Mouse (Mus musculus) stomach, embryonic 14.5 days (tissue): Measurements from ENCODE around the gene Klf15. TPM values are rescaled to one million over a fixed set of nuclear protein-coding genes. Genes with fewer than 3 reads are reported as not detected.

Source experiments
- ATAC-seq: fragments of 200-750 bp; cut with Nextera tagmentation; 2 replicates; pipeline ENCODE4 v1.8.0; 2017; ENCODE audit warnings: low read depth, moderate TSS enrichment; ENCODE audit not compliant: insufficient number of reproducible peaks, insufficient read depth, low FRiP score
- H3K27ac ChIP-seq: fragments of 300-500 bp; sonication (generic); 2 replicates; pipeline ENCODE4 v1.5.1; 2014; ENCODE audit warnings: mild to moderate bottlenecking, low read length, moderate library complexity, mixed read lengths
- H3K27me3 ChIP-seq: fragments of 300-500 bp; sonication (generic); 2 replicates; pipeline ENCODE4 v1.6.1; 2014; ENCODE audit warnings: low read length, control low read depth, mixed read lengths; ENCODE audit not compliant: control insufficient read depth, insufficient read depth
- H3K36me3 ChIP-seq: fragments of 300-500 bp; sonication (generic); 2 replicates; pipeline ENCODE4 v1.6.1; 2014; ENCODE audit warnings: mild to moderate bottlenecking, control low read depth, low read length, moderate library complexity, mixed read lengths; ENCODE audit not compliant: control insufficient read depth, insufficient read depth
- H3K4me1 ChIP-seq: fragments of 300-500 bp; sonication (generic); 2 replicates; pipeline ENCODE4 v1.6.1; 2014; ENCODE audit warnings: low read length, control low read depth, mixed read lengths; ENCODE audit not compliant: control insufficient read depth, insufficient read depth
- H3K4me2 ChIP-seq: fragments of 300-500 bp; sonication (generic); replicated peaks from 2 replicates; pipeline ENCODE4 v1.6.1; 2014; ENCODE audit warnings: low read depth, low read length, control low read depth
- H3K4me3 ChIP-seq: fragments of 300-500 bp; sonication (generic); 2 replicates; pipeline ENCODE4 v1.5.1; 2014; ENCODE audit warnings: low read depth, low read length, control low read depth
- H3K9ac ChIP-seq: fragments of 300-500 bp; sonication (generic); replicated peaks from 2 replicates; pipeline ENCODE4 v1.6.1; 2014; ENCODE audit warnings: low read depth, mild to moderate bottlenecking, control low read depth, low read length, moderate library complexity, mixed read lengths
- H3K9me3 ChIP-seq: fragments of 300-500 bp; sonication (generic); 2 replicates; pipeline ENCODE4 v1.6.1; 2016; ENCODE audit warnings: low read depth, low read length, control low read depth; ENCODE audit not compliant: control insufficient read depth
- WGBS: fragments of 180-500 bp; shearing (Covaris S2); extraction: QIAGEN DNeasy Blood & Tissue Kit; methylation state at CpG from one replicate; pipeline ENCODE4 v1.1.7; 2014; 5-methylcytosine and 5-hydroxymethylcytosine counted together
- polyA plus RNA-seq: library from polyadenylated mRNA; unstranded; fragments of >200 nt; fragmentation: Nextera tagmentation; extraction: Ambion mirVana; gene quantifications from 2 replicates; pipeline ENCODE4 v1.2.1, GENCODE M21; 2014

Klf15 gene
- polyA plus RNA-seq, 1 experiment from 2014 or later = 3.8 TPM

GRCm38 (mm10) chr6:90457421-90457820 is 5.0 kb upstream of the Klf15 start:
- Histone ChIP-seq H3K4me1 (no peaks in the 10 kb centered on the region), H3K4me2 (no peak overlapping the region)
- ATAC-seq = no peak

GRCm38 (mm10) chr6:90461181-90461580 is 1.2 kb upstream of the Klf15 start:
- Histone ChIP-seq H3K27ac (no peak overlapping the region), H3K9ac (no peak overlapping the region), H3K9me3 (no peaks in the 10 kb centered on the region), H3K4me2 (no peak overlapping the region), H3K4me3 (no peak overlapping the region), H3K4me1 (peaks cover 13% of the 10 kb centered on the region; the same call in 1 of the 2 replicates), H3K27me3 (peaks cover 14% of the 10 kb centered on the region; the same call in 1 of the 2 replicates), H3K36me3 (no peaks in the 10 kb centered on the region)
- WGBS = 47% methylated on average over 2 of the region's 2 CpGs
- no peak for ATAC-seq

More at GRCm38 (mm10) chr6:90457421-90457820, 5.0 kb upstream of the Klf15 start:
- Histone ChIP-seq H3K36me3 (no peaks in the 10 kb centered on the region), H3K9ac (no peak overlapping the region), H3K4me3 (no peak overlapping the region), H3K27ac (no peak overlapping the region), H3K9me3 (no peaks in the 10 kb centered on the region), H3K27me3 (peaks cover 14% of the 10 kb centered on the region; the same call in 1 of the 2 replicates)
- WGBS = 79% methylated on average over 2 of the region's 2 CpGs

- Histone ChIP-seq H3K9ac (no peak overlapping the region; the same call in 1 of the 2 replicates), H3K4me1 (peaks cover 13% of the 10 kb centered on the region; the same call in 1 of the 2 replicates), H3K27me3 (peaks cover 14% of the 10 kb centered on the region; the same call in 1 of the 2 replicates), H3K9me3 (no peaks in the 10 kb centered on the region), H3K27ac (no peak overlapping the region), H3K4me3 (peak overlapping the region; percentile 59), H3K4me2 (peak overlapping the region; percentile 100), H3K36me3 (no peaks in the 10 kb centered on the region)
- no peak for ATAC-seq
- WGBS = 13% methylated on average over 12 of the region's 12 CpGs
Measured at GRCm38 (mm10) chr6:90461771-90462170, 605 bp upstream of the Klf15 start.

- Histone ChIP-seq H3K9me3 (no peaks in the 10 kb centered on the region), H3K4me1 (peaks cover 13% of the 10 kb centered on the region; the same call in 1 of the 2 replicates), H3K27ac (no peak overlapping the region), H3K9ac (peak overlapping the region; percentile 58), H3K4me2 (peak overlapping the region; percentile 100), H3K27me3 (peaks cover 14% of the 10 kb centered on the region; the same call in 1 of the 2 replicates), H3K4me3 (peak overlapping the region; percentile 59), H3K36me3 (no peaks in the 10 kb centered on the region)
- peak; percentile 7; the same call in 1 of the 2 replicates for ATAC-seq
- WGBS = 0% methylated on average over 38 of the region's 38 CpGs
Measured at GRCm38 (mm10) chr6:90462841-90463227, 458 bp downstream of the Klf15 start.

- Histone ChIP-seq H3K4me3 (peak overlapping the region; percentile 59), H3K9ac (peak overlapping the region; percentile 58), H3K9me3 (no peaks in the 10 kb centered on the region), H3K36me3 (no peaks in the 10 kb centered on the region), H3K27me3 (peaks cover 14% of the 10 kb centered on the region; the same call in 1 of the 2 replicates), H3K4me2 (peak overlapping the region; percentile 100), H3K27ac (peak overlapping the region; percentile 15; the same call in 1 of the 2 replicates), H3K4me1 (peaks cover 13% of the 10 kb centered on the region; the same call in 1 of the 2 replicates)
- peak; percentile 79 for ATAC-seq
- WGBS = under 1% methylated on average over 31 of the region's 31 CpGs
Measured at GRCm38 (mm10) chr6:90463228-90463862, 969 bp downstream of the Klf15 start.

- 0 out of 2 replicates have a peak overlapping the region, but pooled peaks have one; percentile 6 for H3K9ac ChIP-seq
- no peaks in the 10 kb centered on the region for H3K36me3 ChIP-seq
- H3K27ac ChIP-seq = peak overlapping the region; percentile 15; the same call in 1 of the 2 replicates
- peak overlapping the region; percentile 59; the same call in 1 of the 2 replicates for H3K4me3 ChIP-seq
- peaks cover 13% of the 10 kb centered on the region; the same call in 1 of the 2 replicates for H3K4me1 ChIP-seq
- no peak for ATAC-seq
- H3K4me2 ChIP-seq = peak overlapping the region; percentile 100
- peaks cover 14% of the 10 kb centered on the region; the same call in 1 of the 2 replicates for H3K27me3 ChIP-seq
- H3K9me3 ChIP-seq = no peaks in the 10 kb centered on the region
- 32% methylated on average over 7 of the region's 7 CpGs for WGBS
Measured at GRCm38 (mm10) chr6:90463890-90464421, 1.6 kb downstream of the Klf15 start.

- Histone ChIP-seq H3K27ac (no peak overlapping the region), H3K9me3 (no peaks in the 10 kb centered on the region), H3K36me3 (no peaks in the 10 kb centered on the region), H3K4me2 (no peak overlapping the region), H3K4me1 (peaks cover 13% of the 10 kb centered on the region; the same call in 1 of the 2 replicates), H3K4me3 (no peak overlapping the region), H3K27me3 (peaks cover 14% of the 10 kb centered on the region; the same call in 1 of the 2 replicates), H3K9ac (no peak overlapping the region)
- WGBS = 92% methylated on average over 11 of the region's 11 CpGs
- ATAC-seq = no peak
Measured at GRCm38 (mm10) chr6:90465028-90465640, 2.8 kb downstream of the Klf15 start.

GRCm38 (mm10) chr6:90466079-90466478 is 3.7 kb downstream of the Klf15 start:
- 79% methylated on average over 10 of the region's 10 CpGs for WGBS
- ATAC-seq = no peak
- H3K27me3 ChIP-seq = peaks cover 10% of the 10 kb centered on the region; the same call in 1 of the 2 replicates
- H3K36me3 ChIP-seq = no peaks in the 10 kb centered on the region
- H3K27ac ChIP-seq = no peak overlapping the region
- H3K9ac ChIP-seq = no peak overlapping the region
- no peak overlapping the region for H3K4me2 ChIP-seq
- peaks cover 13% of the 10 kb centered on the region for H3K4me1 ChIP-seq
- H3K9me3 ChIP-seq = no peaks in the 10 kb centered on the region
- H3K4me3 ChIP-seq = no peak overlapping the region
